Mouse (Mus musculus): ENCODE measurements around the gene 2310057M21Rik.
"Not testable (repeated sequence)": the region's sequence is repeated elsewhere in the genome, so short reads cannot be mapped to it uniquely, and the experiment has no call there.

2310057M21Rik gene

GRCm38 (mm10) chr7:131362615-131363300 is at the start of gene 2310057M21Rik:
2310057M21Rik (minus strand) TSS chr7:131362759.
- in situ Hi-C loops (cut with MboI, MseI): loop anchor here (5.0 kb wide), 1 partner anchor 50 kb away; the partner anchor contains the start of genes Acadsb and Ikzf5

- in situ Hi-C loops (cut with MboI, MseI): loop anchor here (5.0 kb wide), 1 partner anchor 50 kb away; the partner anchor contains the start of gene 2310057M21Rik
Measured at GRCm38 (mm10) chr7:131411941-131412270, 49.3 kb upstream of the 2310057M21Rik start.

GRCm38 (mm10) chr7:131411221-131411940 is 48.8 kb upstream of the 2310057M21Rik start:
- in situ Hi-C loops (cut with MboI, MseI): loop anchor here (5.0 kb wide), 1 partner anchor 49 kb away; the partner anchor contains the start of gene 2310057M21Rik

GRCm38 (mm10) chr7:131410416-131411058 is 48.0 kb upstream of the 2310057M21Rik start, which contains the start of the genes Ikzf5 and Acadsb:
Ikzf5 (minus strand) TSS chr7:131410521.
Acadsb (plus strand) TSS chr7:131410601.
- in situ Hi-C loops (cut with MboI, MseI): loop anchor here (5.0 kb wide), 1 partner anchor 48 kb away; the partner anchor contains the start of gene 2310057M21Rik

GRCm38 (mm10) chr7:131409988-131410385 is 47.4 kb upstream of the 2310057M21Rik start:
- in situ Hi-C loops (cut with MboI, MseI): loop anchor here (5.0 kb wide), 1 partner anchor 48 kb away; the partner anchor contains the start of gene 2310057M21Rik

- in situ Hi-C loops (cut with MboI, MseI): no loop called here
Measured at GRCm38 (mm10) chr7:131409321-131409987, 46.9 kb upstream of the 2310057M21Rik start.

- in situ Hi-C loops (cut with MboI, MseI): not testable (repeated sequence)
Measured at GRCm38 (mm10) chr7:131391761-131392160, 29.2 kb upstream of the 2310057M21Rik start.

- in situ Hi-C loops (cut with MboI, MseI): no loop called here
Measured at GRCm38 (mm10) chr7:131371880-131372651, 9.5 kb upstream of the 2310057M21Rik start.

GRCm38 (mm10) chr7:131371470-131371860 is 8.9 kb upstream of the 2310057M21Rik start:
- in situ Hi-C loops (cut with MboI, MseI): no loop called here

- in situ Hi-C loops (cut with MboI, MseI): no loop called here
Measured at GRCm38 (mm10) chr7:131370648-131371469, 8.3 kb upstream of the 2310057M21Rik start, which contains the start of gene Pstk. Pstk (plus strand) TSS chr7:131371141.

GRCm38 (mm10) chr7:131364131-131364530 is 1.6 kb upstream of the 2310057M21Rik start:
- in situ Hi-C loops (cut with MboI, MseI): loop anchor here (5.0 kb wide), 1 partner anchor 48 kb away; the partner anchor contains the start of genes Acadsb and Ikzf5

- in situ Hi-C loops (cut with MboI, MseI): loop anchor here (5.0 kb wide), 1 partner anchor 50 kb away; the partner anchor contains the start of genes Acadsb and Ikzf5
Measured at GRCm38 (mm10) chr7:131362269-131362614, 317 bp downstream of the 2310057M21Rik start.

- in situ Hi-C loops (cut with MboI, MseI): no loop called here
Measured at GRCm38 (mm10) chr7:131356105-131356504, 6.5 kb downstream of the 2310057M21Rik start.

- in situ Hi-C loops (cut with MboI, MseI): no loop called here
Measured at GRCm38 (mm10) chr7:131345856-131346541, 16.6 kb downstream of the 2310057M21Rik start.

GRCm38 (mm10) chr7:131337502-131338068 is 25.0 kb downstream of the 2310057M21Rik start:
- in situ Hi-C loops (cut with MboI, MseI): no loop called here

GRCm38 (mm10) chr7:131333564-131333963 is 29.0 kb downstream of the 2310057M21Rik start, which contains the start of gene Fam24a:
Fam24a (plus strand) TSS chr7:131333864.
- in situ Hi-C loops (cut with MboI, MseI): no loop called here

- in situ Hi-C loops (cut with MboI, MseI): no loop called here
Measured at GRCm38 (mm10) chr7:131331688-131332087, 30.9 kb downstream of the 2310057M21Rik start.

GRCm38 (mm10) chr7:131329416-131329815 is 33.1 kb downstream of the 2310057M21Rik start, which contains the start of gene Fam24b:
Fam24b (minus strand) TSS chr7:131329516.
- in situ Hi-C loops (cut with MboI, MseI): no loop called here

All from T-helper 1 cell (primary cell).